Mouse (Mus musculus): ENCODE measurements at regions not wholly inside any gene's neighbourhood (a gene's known extent, or its start where the extent isn't known, plus 50 kb on each side); places are given as distances from the start of the nearest gene placed in this dataset.

GRCm38 (mm10) chr14:61931811-61932210 lies 324.6 kb downstream of the Kcnrg start:
- TF ChIP-seq POLR2A (IDR thresholded peaks at IDR 0.05; ENCODE audit: extremely low read depth, insufficient read depth, low read length) (no peak), CTCF (IDR thresholded peaks at IDR 0.05; ENCODE audit: low read depth, low read length) (no peak)

All from liver, adult 2 months (tissue).